Mouse (Mus musculus) lung, postnatal 4 days (tissue): ENCODE measurements around the gene Rcvrn.

ENCODE experiments used
- DNase-seq, 2 experiments: peaks; one replicate each; pipeline ENCODE4 v3.0.0; 2021

Rcvrn gene

DNA sequence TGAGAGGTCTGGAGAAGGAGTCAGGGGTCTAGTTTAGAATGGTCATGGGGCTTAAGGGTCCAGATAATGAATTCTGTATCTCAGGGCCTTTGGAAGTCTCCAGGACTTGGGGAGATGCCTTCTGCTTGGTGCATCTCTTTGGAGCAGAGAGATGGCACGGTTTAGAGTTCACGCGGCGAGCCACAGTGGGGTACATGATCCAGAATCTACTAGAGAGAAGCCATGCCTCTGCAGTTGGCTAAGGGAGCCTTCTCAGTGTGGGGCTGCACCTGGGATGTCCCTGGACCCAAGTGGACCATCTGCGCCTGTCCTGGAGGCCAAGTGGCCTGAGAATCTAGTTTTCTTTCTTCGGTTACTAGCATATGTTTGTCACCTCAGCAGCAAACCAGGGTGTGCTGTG is 25.1 kb upstream of the Rcvrn start:
- no peak for DNase-seq

DNA sequence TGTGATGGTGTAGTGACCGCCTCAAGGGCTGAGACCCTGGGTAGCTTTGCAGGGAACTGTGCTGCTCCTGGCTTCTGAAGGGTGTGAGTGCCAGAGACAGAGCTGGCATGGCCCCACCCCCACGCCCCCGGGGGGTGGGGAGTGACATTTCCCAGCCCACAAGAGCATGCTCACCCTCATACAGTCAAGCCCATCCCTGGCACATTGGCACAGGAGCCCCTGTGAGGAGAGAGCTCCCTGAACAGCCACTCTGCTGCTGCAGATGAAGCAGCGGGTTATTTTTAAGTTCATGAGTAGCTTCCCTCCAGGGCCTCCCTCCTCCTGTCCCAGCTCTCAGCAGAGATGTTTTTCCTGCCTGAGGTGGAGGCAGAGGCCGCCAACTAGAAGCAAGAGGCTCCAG is 23.0 kb upstream of the Rcvrn start:
- DNase-seq, result no peak

DNA sequence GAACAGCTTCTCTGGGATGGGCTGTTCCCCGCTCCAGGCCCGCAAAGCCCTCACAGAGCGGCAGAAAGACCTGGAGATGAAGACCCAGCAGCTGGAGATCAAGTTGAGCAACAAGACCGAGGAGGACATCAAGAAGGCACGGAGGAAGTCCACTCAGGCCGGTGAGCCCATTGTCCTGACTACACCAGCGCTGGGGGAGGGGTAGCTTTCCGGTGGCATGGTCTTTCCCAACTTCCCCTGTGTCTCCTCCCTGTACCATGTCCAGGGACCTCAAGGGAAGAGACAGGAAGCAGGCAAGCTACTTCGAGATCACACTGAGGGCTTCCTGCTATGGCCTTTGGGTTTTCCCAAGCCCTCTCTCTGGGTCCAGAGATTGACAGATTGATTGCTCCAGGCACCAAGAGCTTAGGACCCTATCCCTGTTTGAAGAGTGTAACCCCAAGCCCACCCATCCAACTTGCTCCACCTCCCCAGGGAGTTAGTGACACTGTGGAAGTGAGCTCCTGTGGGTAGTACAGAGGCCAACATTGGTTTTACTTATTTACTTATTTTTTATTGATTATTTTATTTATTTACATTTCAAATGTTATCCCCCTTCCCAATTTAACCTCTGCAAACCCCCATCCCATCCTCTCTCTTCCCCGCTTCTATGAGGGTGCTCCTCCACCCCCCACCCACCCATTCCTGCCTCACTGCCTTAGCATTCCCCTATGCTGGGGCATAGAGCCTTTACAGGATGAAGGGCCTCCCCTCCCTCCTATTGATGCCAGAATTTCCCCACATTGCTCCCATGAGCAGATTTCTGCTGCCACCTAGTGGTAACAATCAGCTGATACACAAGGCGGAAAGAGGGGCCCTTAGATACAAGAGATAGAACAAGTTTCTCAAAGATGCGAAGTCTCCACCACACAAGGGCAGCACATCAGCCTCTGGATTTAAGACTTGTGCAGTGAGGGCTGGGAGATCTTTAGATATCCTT is 19.3 kb upstream of the Rcvrn start:
- DNase-seq, result peak; percentile 48 to 66

DNA sequence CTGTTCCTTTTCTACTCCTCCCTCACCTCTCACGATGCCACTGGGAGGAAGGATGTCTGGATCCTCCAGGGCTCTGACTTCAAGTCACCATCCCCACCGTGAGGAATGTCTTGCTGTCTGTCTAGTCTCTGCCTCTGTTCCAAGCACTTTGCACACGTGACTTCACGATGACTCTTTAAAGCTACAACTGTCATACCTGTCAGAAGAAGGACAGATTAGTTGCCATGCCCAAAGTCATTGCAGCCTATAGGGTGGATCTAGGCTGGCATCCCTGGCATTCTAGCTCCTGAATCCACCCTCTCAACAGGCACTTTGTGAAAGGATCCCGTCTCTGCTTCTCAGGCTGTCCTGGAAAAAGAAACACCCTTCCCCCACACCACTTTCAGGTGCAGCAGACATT is 15.8 kb upstream of the Rcvrn start:
- DNase-seq, result no peak

DNA sequence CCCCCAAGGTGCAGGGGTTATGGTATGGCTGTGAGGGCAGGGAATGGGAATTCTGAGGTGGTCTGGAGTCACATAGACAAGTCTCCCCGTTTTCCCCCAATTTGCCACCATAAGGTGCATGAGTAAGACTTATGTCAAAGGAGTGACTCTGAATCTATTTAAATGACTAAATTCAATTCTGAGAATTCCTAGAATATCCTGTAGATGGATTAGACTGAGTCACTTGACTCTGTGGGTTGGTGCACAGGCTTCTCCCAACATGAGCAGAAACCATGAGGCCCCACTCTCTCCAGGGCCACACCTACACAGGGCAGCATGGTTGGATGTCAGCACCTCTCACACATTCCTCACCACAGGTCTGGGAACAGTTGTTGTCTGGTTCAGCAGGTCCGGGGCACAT is 15.2 kb upstream of the Rcvrn start:
- no peak for DNase-seq

DNA sequence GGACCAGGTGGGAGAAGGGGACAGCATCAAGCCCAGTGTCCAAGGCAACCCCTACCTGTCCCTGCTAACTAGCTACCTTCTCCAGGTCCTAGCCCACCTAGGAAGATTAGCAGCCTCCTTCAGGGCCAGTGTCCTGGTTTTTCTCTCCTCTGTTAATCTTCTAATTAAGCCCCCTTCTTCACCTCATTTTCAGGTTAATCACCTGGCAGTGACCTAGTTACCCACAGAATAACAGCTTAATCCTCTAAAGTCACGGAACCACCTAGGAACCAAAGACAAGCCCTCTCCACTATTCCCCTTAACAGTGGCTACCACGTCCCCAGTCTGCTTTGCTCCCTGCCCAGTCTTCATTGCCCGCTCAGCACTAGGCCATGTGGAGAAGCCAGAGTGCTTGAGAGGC is 13.3 kb upstream of the Rcvrn start:
- DNase-seq, result no peak

DNA sequence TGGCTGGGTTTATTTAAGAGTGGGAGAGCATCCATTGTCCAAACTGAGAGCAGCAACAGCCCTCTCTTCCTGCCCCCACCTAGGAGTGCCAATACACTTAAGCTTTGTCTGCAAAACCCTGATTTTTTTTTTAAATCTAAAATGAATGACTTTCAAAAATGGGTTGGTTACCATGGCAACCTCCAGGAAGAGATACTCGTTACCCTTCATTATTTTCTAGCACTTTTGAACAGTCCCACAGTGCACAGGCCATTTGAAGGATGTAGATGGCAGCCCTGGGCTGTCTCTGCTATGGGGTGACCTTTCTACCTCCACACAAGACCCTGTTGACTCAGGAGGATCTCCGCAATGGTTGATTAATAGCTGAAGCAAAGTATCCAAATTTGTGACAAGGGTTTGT is 9.0 kb upstream of the Rcvrn start:
- no peak for DNase-seq

DNA sequence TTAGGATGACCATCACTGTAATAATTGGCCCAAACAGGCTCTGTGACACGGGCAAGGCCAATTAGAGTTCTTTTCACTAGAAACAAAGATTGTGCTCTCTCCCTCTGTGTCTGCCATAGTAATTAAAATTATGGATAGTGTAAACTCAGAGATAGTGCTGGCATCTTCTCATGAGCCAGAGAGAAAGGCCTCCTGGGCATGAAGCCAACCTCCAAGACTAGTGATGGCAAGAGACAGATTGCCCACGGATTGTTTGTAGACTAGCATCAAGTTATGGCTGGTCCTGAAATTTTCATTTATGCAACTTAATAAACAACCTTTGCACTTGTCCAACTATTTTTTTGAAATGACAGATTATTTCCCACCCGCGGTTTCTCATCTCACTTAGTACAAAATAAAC is 17.9 kb downstream of the Rcvrn start:
- no peak for DNase-seq

DNA sequence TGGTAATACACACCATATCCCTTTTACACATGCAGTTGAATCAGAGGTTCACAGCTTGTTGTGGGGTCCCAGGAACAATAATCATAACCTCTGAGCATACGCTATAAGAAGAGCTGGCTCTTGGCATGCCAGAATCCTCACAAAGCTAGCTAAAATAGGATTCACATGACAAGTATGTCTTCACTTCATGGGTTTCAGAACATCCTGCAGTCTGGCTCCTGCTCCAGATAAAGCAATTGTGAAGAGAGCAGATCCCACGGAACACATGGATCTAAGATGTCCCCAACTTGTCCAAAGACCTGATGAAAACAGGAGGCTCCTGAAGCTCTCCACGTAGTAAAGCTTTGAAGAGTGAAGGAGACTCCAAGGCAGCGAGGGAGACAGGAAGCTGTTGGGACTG is 20.3 kb downstream of the Rcvrn start:
- no peak for DNase-seq

DNA sequence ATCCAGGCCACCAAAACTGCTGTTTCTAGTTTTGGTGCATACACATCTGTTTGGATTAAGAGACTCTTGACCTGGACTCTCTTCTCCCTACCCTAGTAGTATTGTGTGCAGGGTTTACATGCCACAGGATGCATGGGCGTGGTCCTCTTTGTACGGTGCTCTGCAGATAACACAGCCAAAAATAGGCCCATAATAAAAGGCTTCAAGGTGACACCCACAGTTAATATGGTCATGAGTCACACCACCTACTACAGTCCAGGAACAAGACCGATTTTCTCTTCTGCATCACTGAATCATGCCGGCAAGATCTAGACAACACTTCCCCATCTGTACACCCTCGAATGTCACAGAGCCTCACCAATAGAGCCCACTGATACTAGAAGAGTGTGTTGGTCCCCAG is 26.4 kb downstream of the Rcvrn start:
- DNase-seq, result no peak

DNA sequence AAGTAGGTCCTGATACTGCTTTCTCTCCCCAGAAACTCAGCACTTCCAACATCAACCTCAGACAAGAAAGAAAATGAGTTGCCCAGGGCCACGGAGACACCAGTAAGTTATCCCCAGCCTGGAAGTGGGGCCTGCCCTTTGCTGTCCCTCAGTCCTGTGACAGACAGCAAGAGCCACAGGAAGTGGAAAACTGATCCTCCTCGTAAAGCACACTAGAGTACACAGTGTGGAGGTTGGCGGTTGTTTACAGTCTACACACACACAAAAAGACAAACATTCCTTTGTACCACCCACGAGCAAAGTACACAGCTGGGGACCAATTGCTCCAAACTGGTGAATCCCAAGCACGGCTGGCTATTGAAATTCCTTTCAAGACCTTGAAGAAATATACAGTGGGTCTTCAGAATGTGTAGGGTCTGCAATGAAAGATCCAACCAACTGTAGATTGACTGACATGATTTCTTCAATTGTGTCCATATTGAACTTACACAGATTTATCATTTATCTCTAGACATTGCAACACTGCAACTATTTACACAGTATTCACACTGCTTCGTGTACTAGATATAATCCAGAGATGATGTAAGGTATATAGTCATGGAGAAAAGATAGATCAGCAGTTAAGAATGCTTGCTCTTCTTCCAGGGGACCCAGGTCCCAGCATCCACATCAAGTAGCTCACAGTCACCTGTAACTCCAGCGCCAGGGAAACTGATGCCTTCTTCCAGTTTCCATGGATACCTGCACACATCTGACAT is 27.5 kb downstream of the Rcvrn start:
- DNase-seq, result no peak

DNA sequence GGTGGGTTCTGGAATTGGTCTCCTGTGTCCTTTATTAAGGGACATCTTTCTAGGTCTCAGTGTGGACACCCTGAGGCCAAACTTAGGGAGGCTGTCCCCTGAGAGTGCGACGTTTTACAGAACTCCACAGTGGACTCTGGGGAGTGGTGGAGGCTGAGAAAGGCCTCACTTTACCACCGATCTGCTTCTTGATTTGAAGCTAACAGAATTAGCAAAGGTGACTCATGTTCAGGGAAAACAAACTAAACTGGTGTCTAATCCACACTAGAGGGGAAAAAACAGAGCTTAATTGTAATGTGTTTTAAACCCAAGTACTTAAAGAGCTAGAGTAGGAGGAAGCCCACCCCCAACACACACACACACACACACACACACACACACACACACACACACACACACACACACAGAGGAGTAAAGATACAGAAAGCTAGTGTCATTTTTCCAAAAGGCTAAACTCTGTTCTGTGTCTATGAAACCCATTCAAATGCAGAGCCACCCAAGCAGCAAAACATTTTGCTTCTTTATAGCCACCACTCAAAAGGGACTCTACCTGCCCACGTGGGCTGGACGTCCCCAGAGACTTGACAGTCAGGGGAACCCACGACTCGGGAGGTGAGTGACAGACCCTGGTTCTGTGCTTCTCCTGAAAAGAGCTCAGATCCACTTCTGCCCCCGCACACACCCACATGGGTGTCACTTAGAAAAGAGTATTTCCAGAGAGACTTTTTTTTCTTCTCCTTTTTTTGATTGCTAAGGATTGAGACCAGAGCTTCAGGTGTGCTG is 28.3 kb downstream of the Rcvrn start:
- DNase-seq, result no peak

DNA sequence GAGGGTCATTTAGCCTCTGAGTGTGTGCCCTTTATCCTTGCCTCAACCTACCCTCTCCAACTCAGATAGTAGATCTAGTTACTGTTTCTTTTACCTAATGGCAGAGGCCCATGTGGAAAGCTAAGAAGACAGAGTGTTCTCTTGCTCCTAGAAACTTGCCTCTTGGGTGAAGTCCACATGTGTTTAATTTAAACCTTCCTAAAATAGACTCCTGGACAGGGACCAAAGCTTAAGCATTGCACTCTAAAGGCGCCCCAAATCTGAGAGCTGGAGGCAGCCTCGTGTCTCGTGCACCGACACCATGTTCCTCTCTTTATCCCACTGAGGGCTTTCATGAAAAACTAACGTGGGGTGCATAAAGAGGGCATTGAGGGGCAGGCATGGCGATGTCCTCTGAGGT is 32.0 kb downstream of the Rcvrn start:
- DNase-seq, result no peak

DNA sequence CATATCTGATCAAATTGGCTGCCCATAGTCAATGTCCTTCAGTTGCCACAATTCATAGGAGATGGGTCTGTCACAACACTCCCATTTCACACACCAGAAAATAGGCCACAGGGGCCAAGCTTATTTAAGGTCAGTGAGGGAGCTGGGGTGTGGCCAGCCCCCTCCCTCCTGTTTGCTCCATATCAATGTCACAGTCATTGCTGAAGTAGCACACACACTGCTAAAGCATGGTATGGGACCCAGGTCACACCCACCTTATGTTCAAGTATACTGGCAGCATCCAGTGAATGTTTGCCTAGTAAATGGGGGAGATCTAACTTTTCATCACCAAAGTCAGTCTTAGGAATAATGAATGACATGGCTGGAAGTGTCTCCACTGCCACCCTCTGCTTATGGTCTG is 33.6 kb downstream of the Rcvrn start:
- DNase-seq, result no peak

DNA sequence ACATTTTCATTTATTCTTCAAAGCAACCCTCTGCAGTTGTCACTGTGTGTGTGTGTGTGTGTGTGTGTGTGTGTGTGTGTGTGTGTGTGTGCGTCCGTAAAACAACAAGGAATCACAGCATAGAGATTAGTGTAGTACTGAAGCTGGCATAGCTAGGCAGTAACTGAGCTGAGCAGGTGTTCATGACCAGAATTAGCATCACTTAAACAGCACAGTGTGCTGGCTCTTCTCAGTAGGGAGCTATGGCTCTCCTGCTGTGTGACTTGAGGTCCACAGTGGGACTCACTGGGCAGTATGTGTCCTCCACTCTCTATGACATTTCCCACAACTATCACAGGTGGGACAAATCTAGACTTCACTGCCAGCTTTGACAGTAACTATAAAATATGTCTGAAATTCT is 35.9 kb downstream of the Rcvrn start:
- no peak for DNase-seq

DNA sequence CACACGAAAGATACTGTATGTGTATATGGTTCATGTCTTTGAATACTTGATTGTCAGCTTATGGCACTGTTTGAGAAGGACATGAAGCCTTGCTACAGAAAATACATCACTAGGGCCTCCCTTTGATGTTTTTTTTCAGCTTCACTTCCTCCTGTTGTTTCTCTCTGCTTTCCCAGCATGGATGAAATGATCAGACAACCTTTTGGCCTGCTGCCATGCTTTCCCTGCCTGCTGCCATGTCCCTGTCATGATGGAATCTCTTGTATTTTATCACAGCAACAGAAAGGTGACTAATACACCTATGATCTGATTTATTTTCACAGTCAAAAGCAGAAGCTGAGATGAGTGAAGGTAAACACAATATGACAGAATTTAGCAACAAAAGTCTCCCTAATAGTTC is 38.6 kb downstream of the Rcvrn start:
- no peak for DNase-seq

DNA sequence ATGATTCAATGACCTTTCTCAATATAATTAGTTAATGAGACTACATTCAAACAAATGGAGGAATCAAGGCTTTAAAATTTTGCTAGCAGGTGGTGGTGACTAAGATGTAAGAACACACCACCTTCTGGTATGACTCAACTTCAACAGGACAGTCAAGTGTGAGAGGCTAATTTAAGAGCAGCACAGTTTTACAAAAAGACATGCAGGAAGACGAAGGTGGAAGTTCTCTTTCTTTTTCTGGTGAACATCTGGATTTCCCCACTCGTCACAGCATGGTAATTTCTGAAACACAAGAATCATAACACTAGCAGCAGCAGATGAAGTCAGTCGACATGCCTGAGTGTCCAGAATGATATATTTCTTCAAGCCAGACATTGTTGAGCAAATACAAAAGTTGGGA is 39.5 kb downstream of the Rcvrn start:
- DNase-seq, result no peak

DNA sequence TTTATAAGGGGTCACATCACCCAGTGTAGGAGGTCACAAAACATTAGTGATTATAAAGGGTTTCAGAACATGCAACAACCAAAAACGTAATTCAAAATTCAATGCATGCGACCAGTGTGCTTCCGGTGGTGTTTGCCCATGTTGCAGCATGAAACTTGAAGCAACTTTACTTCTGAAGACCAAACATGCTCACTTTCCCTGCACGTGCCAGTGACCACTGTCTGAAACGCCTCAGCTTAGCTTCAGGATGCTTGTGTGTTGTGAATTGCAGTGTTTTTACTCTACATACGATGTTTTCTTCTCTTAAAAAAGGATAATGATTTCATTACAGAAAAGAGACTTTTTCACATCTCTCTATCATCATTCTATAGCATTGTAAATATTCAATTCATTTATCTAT is 43.2 kb downstream of the Rcvrn start:
- DNase-seq, result no peak

DNA sequence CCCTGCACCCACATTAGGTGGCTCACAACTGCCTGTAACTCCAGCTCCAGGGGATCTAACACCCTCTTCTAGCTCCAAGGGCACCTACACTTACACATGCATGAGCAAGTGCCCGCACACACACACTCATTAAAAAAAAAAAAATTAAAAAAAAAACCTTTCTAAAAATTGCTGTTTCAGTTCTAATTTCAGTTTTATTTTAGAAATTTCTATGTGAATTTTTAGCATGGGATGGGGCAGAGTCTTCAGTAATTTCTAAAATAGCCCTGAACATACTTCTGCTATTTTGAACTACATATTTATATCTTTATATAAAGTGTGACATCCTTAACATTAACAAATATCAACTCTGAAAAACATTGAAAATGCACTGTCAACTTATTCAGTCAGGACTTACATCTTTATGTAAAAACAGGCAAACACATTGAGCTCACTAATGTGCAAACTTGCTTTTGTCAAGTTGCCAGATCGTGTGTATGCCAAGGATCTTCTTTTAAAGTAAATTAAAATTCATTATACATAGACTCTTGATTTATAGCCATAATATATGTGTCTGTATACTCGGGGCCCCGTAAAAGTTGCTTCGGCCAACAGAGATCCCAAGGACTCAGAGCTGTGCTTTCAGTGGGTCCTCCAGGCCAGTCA is 43.8 kb downstream of the Rcvrn start:
- no peak for DNase-seq

DNA sequence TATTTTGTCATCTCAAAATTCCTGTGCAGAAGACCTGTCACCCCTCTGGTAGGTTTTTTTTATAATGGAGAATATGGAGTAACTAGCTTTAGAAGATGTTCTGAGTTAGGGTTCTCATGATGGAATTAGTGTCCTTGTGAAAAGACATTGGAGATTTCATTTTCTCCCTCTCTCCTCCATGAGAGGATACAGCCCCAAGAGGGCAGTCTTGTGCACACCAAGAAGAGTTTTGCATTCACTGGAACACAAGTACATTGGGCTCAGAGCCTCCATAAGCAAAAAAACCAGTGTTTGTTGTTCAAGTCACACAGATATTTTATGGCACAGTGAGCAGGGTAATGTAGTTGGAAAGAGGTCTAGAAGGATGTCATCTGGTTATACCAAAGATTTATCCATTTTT is 46.4 kb downstream of the Rcvrn start:
- DNase-seq, result no peak
